Mouse (Mus musculus): ENCODE results near the gene Syt12. TPM values are rescaled to one million over a fixed set of nuclear protein-coding genes. Genes with fewer than 3 reads are reported as not detected.

The Syt12 gene
- polyA plus RNA-seq, 1 experiment from 2014 or later: 2.5 TPM

- Histone ChIP-seq H3K27ac (replicated peaks) (peak overlapping the region; percentile 97), H3K4me2 (replicated peaks; ENCODE audit: low read depth) (peak overlapping the region; percentile 65), H3K9me3 (ENCODE audit: control insufficient read depth, low read length) (no peaks in the 10 kb centered on the region), H3K36me3 (ENCODE audit: control insufficient read depth, insufficient read depth, low read length) (no peaks in the 10 kb centered on the region), H3K4me3 (ENCODE audit: low read depth, low read length) (peak overlapping the region; percentile 100), H3K4me1 (replicated peaks; ENCODE audit: control insufficient read depth, insufficient read depth) (no peaks in the 10 kb centered on the region), H3K9ac (ENCODE audit: low read length) (peak overlapping the region; percentile 100), H3K27me3 (ENCODE audit: control insufficient read depth, insufficient read depth, low read length) (no peaks in the 10 kb centered on the region)
- DNase-seq (ENCODE audit: low spot score) (peak; percentile 46), ATAC-seq (ENCODE audit: low FRiP score, low TSS enrichment) (peak; percentile 27)
- TF ChIP-seq EP300 (optimal IDR thresholded peaks at IDR 0.05): no peak
- TF ChIP-seq CTCF (IDR thresholded peaks at IDR 0.05; ENCODE audit: low read depth): no peak
- WGBS: under 1% methylated on average over 63 of the region's 80 CpGs
Observed at GRCm38 (mm10) chr19:4396081-4396997, 80.9 kb downstream of the Syt12 start.

Other genes starting within 250 kb of the Syt12 start
- 42.8 and 45.0 TPM in 2 replicates for gene Pold4, start 245.5 kb downstream of the Syt12 start, polyA plus RNA-seq (2015; fragmentation: Nextera tagmentation; extraction: Ambion mirVana)
- 36.9 and 41.0 TPM in 2 replicates for gene Ssh3, start 208.3 kb downstream of the Syt12 start, polyA plus RNA-seq (2015; fragmentation: Nextera tagmentation; extraction: Ambion mirVana)
- 5.0 and 5.2 TPM in 2 replicates for gene Ankrd13d, start 194.3 kb downstream of the Syt12 start, polyA plus RNA-seq (2015; fragmentation: Nextera tagmentation; extraction: Ambion mirVana)
- 19.3 and 25.5 TPM in 2 replicates for gene Grk2, start 171.2 kb downstream of the Syt12 start, polyA plus RNA-seq (2015; fragmentation: Nextera tagmentation; extraction: Ambion mirVana)
- 12.9 and 15.0 TPM in 2 replicates for gene Kdm2a, start 79.2 kb downstream of the Syt12 start, polyA plus RNA-seq (2015; fragmentation: Nextera tagmentation; extraction: Ambion mirVana)
- 45.5 and 48.0 TPM in 2 replicates for gene Rhod, start 38.0 kb downstream of the Syt12 start, polyA plus RNA-seq (2015; fragmentation: Nextera tagmentation; extraction: Ambion mirVana)
- gene 2010003K11Rik, start 21.1 kb upstream of the Syt12 start, polyA plus RNA-seq (2015; fragmentation: Nextera tagmentation; extraction: Ambion mirVana): 0.74 and 1.5 TPM in 2 replicates
- gene Pcx, start 33.0 kb upstream of the Syt12 start, polyA plus RNA-seq (2015; fragmentation: Nextera tagmentation; extraction: Ambion mirVana): 28.9 and 33.9 TPM in 2 replicates
- 4.3 and 5.0 TPM in 2 replicates for gene Lrfn4, start 138.2 kb upstream of the Syt12 start, polyA plus RNA-seq (2015; fragmentation: Nextera tagmentation; extraction: Ambion mirVana)
- gene Rce1, start 148.2 kb upstream of the Syt12 start, polyA plus RNA-seq (2015; fragmentation: Nextera tagmentation; extraction: Ambion mirVana): 46.4 and 49.4 TPM in 2 replicates
- gene Gm960, start 221.2 kb upstream of the Syt12 start, polyA plus RNA-seq (2015; fragmentation: Nextera tagmentation; extraction: Ambion mirVana): 1.7 and 2.3 TPM in 2 replicates
- 3.5 and 3.6 TPM in 2 replicates for gene Sptbn2, start 233.7 kb upstream of the Syt12 start, polyA plus RNA-seq (2015; fragmentation: Nextera tagmentation; extraction: Ambion mirVana)

All from stomach, postnatal 0 days (tissue).